Mouse (Mus musculus) testis, postnatal 14 days (tissue): Measurements from ENCODE around the gene Fam3b.
A peak's percentile ranks its signal among the peaks of the same experiment; 100 is the strongest.

Source experiments
- DNase-seq: peaks from one replicate; pipeline ENCODE4 v3.0.0; 2021; ENCODE audit warnings: low spot score

The Fam3b gene

GRCm38 (mm10) chr16:97514099-97514940 is at the start of gene Fam3b:
Fam3b (minus strand) TSS chr16:97514816.
- DNase-seq = no peak

- no peak for DNase-seq
These were observed 29.7 kb upstream of the Fam3b start for GRCm38 (mm10) chr16:97544340-97544739.

- DNase-seq = no peak
These were observed 22.2 kb upstream of the Fam3b start for GRCm38 (mm10) chr16:97536859-97537258.

GRCm38 (mm10) chr16:97535808-97536413 is 21.3 kb upstream of the Fam3b start:
- peak; percentile 62 for DNase-seq

- peak; percentile 58 for DNase-seq
These were observed 20.4 kb upstream of the Fam3b start for GRCm38 (mm10) chr16:97534876-97535461.

- no peak for DNase-seq
These were observed 19.8 kb upstream of the Fam3b start for GRCm38 (mm10) chr16:97534448-97534847.

GRCm38 (mm10) chr16:97533751-97534150 is 19.1 kb upstream of the Fam3b start:
- no peak for DNase-seq

- DNase-seq = no peak
These were observed 18.5 kb upstream of the Fam3b start for GRCm38 (mm10) chr16:97533126-97533525.

- DNase-seq = no peak
These were observed 14.6 kb upstream of the Fam3b start for GRCm38 (mm10) chr16:97529241-97529640.

- DNase-seq = peak; percentile 28
These were observed 8.4 kb upstream of the Fam3b start for GRCm38 (mm10) chr16:97523024-97523423.

- no peak for DNase-seq
These were observed 7.4 kb upstream of the Fam3b start for GRCm38 (mm10) chr16:97521983-97522382.

- DNase-seq = no peak
These were observed 1.7 kb upstream of the Fam3b start for GRCm38 (mm10) chr16:97516341-97516740.

GRCm38 (mm10) chr16:97512347-97512751 is 2.3 kb downstream of the Fam3b start:
- DNase-seq = peak; percentile 62

GRCm38 (mm10) chr16:97511495-97511894 is 3.1 kb downstream of the Fam3b start:
- no peak for DNase-seq

- DNase-seq = no peak
These were observed 3.8 kb downstream of the Fam3b start for GRCm38 (mm10) chr16:97510849-97511248.

- DNase-seq = no peak
These were observed 6.8 kb downstream of the Fam3b start for GRCm38 (mm10) chr16:97507783-97508182.

- no peak for DNase-seq
These were observed 9.8 kb downstream of the Fam3b start for GRCm38 (mm10) chr16:97504793-97505192.

- DNase-seq = no peak
These were observed 10.8 kb downstream of the Fam3b start for GRCm38 (mm10) chr16:97503849-97504248.

- DNase-seq = no peak
These were observed 13.7 kb downstream of the Fam3b start for GRCm38 (mm10) chr16:97500901-97501300.

GRCm38 (mm10) chr16:97499450-97499849 is 15.2 kb downstream of the Fam3b start:
- no peak for DNase-seq

- no peak for DNase-seq
These were observed 16.5 kb downstream of the Fam3b start for GRCm38 (mm10) chr16:97498139-97498538.

- DNase-seq = no peak
These were observed 16.9 kb downstream of the Fam3b start for GRCm38 (mm10) chr16:97497682-97498081.

- no peak for DNase-seq
These were observed 18.6 kb downstream of the Fam3b start for GRCm38 (mm10) chr16:97496026-97496425.
